Mouse (Mus musculus): ENCODE data around the gene Clmp.

DNA sequence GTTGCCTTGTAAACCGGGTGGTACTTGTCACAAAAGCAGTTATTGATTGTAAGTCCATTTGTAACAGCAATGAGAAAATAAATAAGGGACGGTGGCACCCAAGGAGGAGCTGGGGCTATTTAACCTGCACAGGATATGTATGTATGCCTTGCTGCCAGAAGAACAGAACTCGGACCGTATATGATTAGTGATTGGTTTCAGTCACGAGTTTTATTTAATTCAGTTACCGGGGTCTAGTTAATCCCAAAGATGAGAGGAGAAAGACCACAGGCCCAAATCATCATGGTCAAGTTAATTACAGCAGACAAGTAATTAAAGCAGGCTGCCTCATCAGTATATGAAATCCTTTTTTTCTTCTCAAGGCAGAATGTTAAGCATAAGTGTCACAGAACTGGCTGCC is 99.7 kb downstream of the Clmp start:
- TF ChIP-seq POLR2A (IDR thresholded peaks at IDR 0.05; ENCODE audit: insufficient read depth, low read length) (no peak), CTCF (IDR thresholded peaks at IDR 0.05; ENCODE audit: low read depth, low read length) (no peak), EP300 (IDR thresholded peaks at IDR 0.05; ENCODE audit: insufficient read depth, low read depth, low read length) (no peak)

Measured in ES-Bruce4 (cell line).